Mouse (Mus musculus): ENCODE data around the gene Ugt1a5. TPM values are rescaled to one million over a fixed set of nuclear protein-coding genes. Genes with fewer than 3 reads are reported as not detected.

Gene Ugt1a5
- polyA plus RNA-seq, 1 experiment from 2014 or later, result not detected

GRCm38 (mm10) chr1:88215466-88216380 lies 49.9 kb downstream of the Ugt1a5 start:
- WGBS, result 73% methylated on average over 10 of the region's 10 CpGs
- Histone ChIP-seq H3K27me3 (ENCODE audit: control insufficient read depth, insufficient read depth, low read length) (no peaks in the 10 kb centered on the region), H3K4me1 (ENCODE audit: control insufficient read depth, insufficient read depth, low read length) (no peaks in the 10 kb centered on the region), H3K4me2 (replicated peaks; ENCODE audit: low read depth, low read length) (no peak overlapping the region), H3K9me3 (ENCODE audit: control insufficient read depth, low read depth, low read length) (peaks cover 60% of the 10 kb centered on the region), H3K27ac (ENCODE audit: low read length) (no peak overlapping the region), H3K4me3 (ENCODE audit: low read depth, low read length) (no peak overlapping the region), H3K36me3 (ENCODE audit: control insufficient read depth, insufficient read depth, low read length) (no peaks in the 10 kb centered on the region), H3K9ac (replicated peaks; ENCODE audit: low read depth, low read length) (no peak overlapping the region)
- no peak for ATAC-seq (ENCODE audit: insufficient number of reproducible peaks, insufficient read depth, low FRiP score, low read depth)

DNA sequence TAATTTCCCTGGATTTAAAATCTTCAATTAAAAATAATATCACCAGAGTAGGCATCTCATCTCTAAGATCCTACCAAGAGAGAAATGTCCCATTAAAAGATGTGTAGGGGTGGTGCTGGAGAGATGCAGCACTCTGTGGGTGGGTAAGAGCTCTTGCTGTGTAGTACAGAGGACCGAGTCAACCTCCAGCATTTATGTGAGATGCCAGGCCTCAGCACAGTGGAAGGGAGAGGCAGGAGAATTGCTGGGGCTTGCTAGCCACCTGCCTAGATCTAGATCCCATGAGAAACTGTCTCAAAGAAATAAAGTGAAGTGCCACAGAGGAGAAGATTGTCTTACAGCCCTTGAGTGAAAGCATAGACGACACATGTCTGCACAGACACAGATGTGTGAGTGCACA lies 50.7 kb downstream of the Ugt1a5 start:
- H3K9me3 ChIP-seq (ENCODE audit: control insufficient read depth, low read depth, low read length), result peaks cover 57% of the 10 kb centered on the region
- ATAC-seq (ENCODE audit: insufficient number of reproducible peaks, insufficient read depth, low FRiP score, low read depth), result no peak
- H3K4me3 ChIP-seq (ENCODE audit: low read depth, low read length), result no peak overlapping the region
- no peak overlapping the region for H3K9ac ChIP-seq (replicated peaks; ENCODE audit: low read depth, low read length)
- no peak overlapping the region for H3K4me2 ChIP-seq (replicated peaks; ENCODE audit: low read depth, low read length)
- H3K36me3 ChIP-seq (ENCODE audit: control insufficient read depth, insufficient read depth, low read length), result no peaks in the 10 kb centered on the region
- WGBS, result 60% methylated on average over 2 of the region's 2 CpGs
- H3K27ac ChIP-seq (ENCODE audit: low read length), result no peak overlapping the region
- no peaks in the 10 kb centered on the region for H3K27me3 ChIP-seq (ENCODE audit: control insufficient read depth, insufficient read depth, low read length)
- H3K4me1 ChIP-seq (ENCODE audit: control insufficient read depth, insufficient read depth, low read length), result no peaks in the 10 kb centered on the region

DNA sequence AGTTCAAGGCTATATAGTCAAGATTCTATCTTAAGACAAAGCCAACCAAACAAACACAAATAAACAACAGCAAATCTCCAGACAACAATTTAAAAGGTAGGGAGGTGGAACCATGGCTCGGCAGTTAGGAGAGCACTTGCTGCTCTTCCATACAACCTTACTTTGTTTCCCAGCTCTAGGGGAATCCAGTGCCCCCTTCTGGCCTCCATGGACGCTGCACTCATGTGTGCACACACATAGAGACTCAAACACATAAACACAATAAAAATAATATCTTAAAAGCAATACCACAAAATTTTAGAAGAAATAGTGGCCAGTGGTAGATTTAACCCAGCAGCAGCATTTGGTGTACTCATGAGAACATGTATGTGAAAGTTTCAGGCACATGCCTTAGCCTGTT lies 51.3 kb downstream of the Ugt1a5 start:
- no peak overlapping the region for H3K9ac ChIP-seq (replicated peaks; ENCODE audit: low read depth, low read length)
- H3K4me2 ChIP-seq (replicated peaks; ENCODE audit: low read depth, low read length), result no peak overlapping the region
- H3K4me3 ChIP-seq (ENCODE audit: low read depth, low read length), result no peak overlapping the region
- no peaks in the 10 kb centered on the region for H3K4me1 ChIP-seq (ENCODE audit: control insufficient read depth, insufficient read depth, low read length)
- no peak for ATAC-seq (ENCODE audit: insufficient number of reproducible peaks, insufficient read depth, low FRiP score, low read depth)
- no peak overlapping the region for H3K27ac ChIP-seq (ENCODE audit: low read length)
- no peaks in the 10 kb centered on the region for H3K27me3 ChIP-seq (ENCODE audit: control insufficient read depth, insufficient read depth, low read length)
- peaks cover 53% of the 10 kb centered on the region for H3K9me3 ChIP-seq (ENCODE audit: control insufficient read depth, low read depth, low read length)
- 62% methylated on average over 2 of the region's 2 CpGs for WGBS
- H3K36me3 ChIP-seq (ENCODE audit: control insufficient read depth, insufficient read depth, low read length), result no peaks in the 10 kb centered on the region

DNA sequence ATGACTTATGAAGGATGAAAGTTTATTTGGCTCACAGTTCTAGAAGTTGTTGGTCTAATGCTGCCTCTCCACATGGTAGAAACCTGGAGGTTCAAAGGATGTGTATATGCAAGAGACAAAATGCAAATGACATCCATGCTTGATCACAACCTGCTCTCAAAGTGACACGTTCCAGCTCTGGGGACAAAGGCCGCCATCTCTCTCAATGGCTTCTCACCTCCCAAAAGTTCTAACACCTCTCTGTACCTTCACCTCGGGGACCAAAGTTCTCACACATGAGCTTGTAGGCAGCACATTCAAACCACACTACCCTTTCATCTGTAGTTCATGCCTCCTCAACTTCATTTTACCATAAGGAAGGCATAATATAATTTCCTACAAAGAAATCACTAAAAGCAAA lies 51.8 kb downstream of the Ugt1a5 start:
- peaks cover 51% of the 10 kb centered on the region for H3K9me3 ChIP-seq (ENCODE audit: control insufficient read depth, low read depth, low read length)
- no peak for ATAC-seq (ENCODE audit: insufficient number of reproducible peaks, insufficient read depth, low FRiP score, low read depth)
- 42% methylated on average over 3 of the region's 3 CpGs for WGBS

DNA sequence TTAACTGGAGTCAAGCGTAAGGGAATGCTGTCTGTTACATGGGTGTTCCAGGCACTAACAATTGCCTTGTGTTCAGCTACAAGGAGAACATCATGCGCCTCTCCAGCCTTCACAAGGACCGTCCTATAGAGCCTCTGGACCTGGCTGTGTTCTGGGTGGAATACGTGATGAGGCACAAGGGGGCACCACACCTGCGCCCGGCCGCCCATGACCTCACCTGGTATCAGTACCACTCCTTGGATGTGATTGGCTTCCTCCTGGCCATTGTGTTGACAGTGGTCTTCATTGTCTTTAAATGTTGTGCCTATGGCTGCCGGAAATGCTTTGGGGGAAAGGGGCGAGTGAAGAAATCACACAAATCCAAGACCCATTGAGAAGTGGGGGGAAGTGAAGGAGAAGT lies 52.2 kb downstream of the Ugt1a5 start:
- Histone ChIP-seq H3K27ac (ENCODE audit: low read length) (no peak overlapping the region), H3K27me3 (ENCODE audit: control insufficient read depth, insufficient read depth, low read length) (no peaks in the 10 kb centered on the region), H3K36me3 (ENCODE audit: control insufficient read depth, insufficient read depth, low read length) (no peaks in the 10 kb centered on the region), H3K4me1 (ENCODE audit: control insufficient read depth, insufficient read depth, low read length) (no peaks in the 10 kb centered on the region), H3K4me3 (ENCODE audit: low read depth, low read length) (no peak overlapping the region), H3K4me2 (replicated peaks; ENCODE audit: low read depth, low read length) (no peak overlapping the region), H3K9me3 (ENCODE audit: control insufficient read depth, low read depth, low read length) (peaks cover 46% of the 10 kb centered on the region), H3K9ac (replicated peaks; ENCODE audit: low read depth, low read length) (no peak overlapping the region)
- WGBS, result 75% methylated on average over 9 of the region's 9 CpGs
- ATAC-seq (ENCODE audit: insufficient number of reproducible peaks, insufficient read depth, low FRiP score, low read depth), result no peak

More for the DNA sequence above, 51.8 kb downstream of the Ugt1a5 start:
- Histone ChIP-seq H3K36me3 (ENCODE audit: control insufficient read depth, insufficient read depth, low read length) (no peaks in the 10 kb centered on the region), H3K4me3 (ENCODE audit: low read depth, low read length) (no peak overlapping the region), H3K4me1 (ENCODE audit: control insufficient read depth, insufficient read depth, low read length) (no peaks in the 10 kb centered on the region), H3K4me2 (replicated peaks; ENCODE audit: low read depth, low read length) (no peak overlapping the region), H3K27me3 (ENCODE audit: control insufficient read depth, insufficient read depth, low read length) (no peaks in the 10 kb centered on the region), H3K27ac (ENCODE audit: low read length) (no peak overlapping the region), H3K9ac (replicated peaks; ENCODE audit: low read depth, low read length) (no peak overlapping the region)

DNA sequence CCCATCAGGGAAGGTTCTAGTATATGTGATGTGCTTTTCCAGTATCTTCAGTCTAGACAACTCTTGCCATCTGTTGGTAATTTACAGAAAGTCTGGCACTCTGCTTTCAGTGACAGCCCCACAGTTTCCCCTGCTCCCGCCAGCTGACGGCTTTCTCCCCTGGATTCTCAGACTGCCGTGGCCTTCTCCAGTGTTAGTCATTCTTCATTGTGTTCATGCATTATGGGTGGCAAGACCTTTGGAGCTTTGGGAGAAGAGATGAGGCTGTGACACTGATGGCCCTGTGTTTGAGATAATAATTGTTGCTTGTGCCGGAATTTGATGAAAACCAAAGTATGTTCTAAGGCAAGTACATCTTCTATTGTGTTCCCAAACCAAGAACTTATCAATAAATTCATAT lies 52.8 kb downstream of the Ugt1a5 start:
- whole genome bisulfite sequencing, result 49% methylated on average over 4 of the region's 4 CpGs
- ATAC-seq (ENCODE audit: insufficient number of reproducible peaks, insufficient read depth, low FRiP score, low read depth), result no peak
- Histone ChIP-seq H3K4me3 (ENCODE audit: low read depth, low read length) (no peak overlapping the region), H3K27ac (ENCODE audit: low read length) (no peak overlapping the region), H3K4me1 (ENCODE audit: control insufficient read depth, insufficient read depth, low read length) (no peaks in the 10 kb centered on the region), H3K36me3 (ENCODE audit: control insufficient read depth, insufficient read depth, low read length) (no peaks in the 10 kb centered on the region), H3K9me3 (ENCODE audit: control insufficient read depth, low read depth, low read length) (peaks cover 41% of the 10 kb centered on the region), H3K9ac (replicated peaks; ENCODE audit: low read depth, low read length) (no peak overlapping the region), H3K4me2 (replicated peaks; ENCODE audit: low read depth, low read length) (no peak overlapping the region), H3K27me3 (ENCODE audit: control insufficient read depth, insufficient read depth, low read length) (no peaks in the 10 kb centered on the region)

GRCm38 (mm10) chr1:88219054-88219453 lies 53.2 kb downstream of the Ugt1a5 start:
- 21% methylated on average over 1 of the region's 1 CpGs for WGBS
- H3K4me3 ChIP-seq (ENCODE audit: low read depth, low read length), result no peak overlapping the region
- no peak overlapping the region for H3K9ac ChIP-seq (replicated peaks; ENCODE audit: low read depth, low read length)
- no peak for ATAC-seq (ENCODE audit: insufficient number of reproducible peaks, insufficient read depth, low FRiP score, low read depth)
- H3K4me2 ChIP-seq (replicated peaks; ENCODE audit: low read depth, low read length), result no peak overlapping the region
- no peak overlapping the region for H3K27ac ChIP-seq (ENCODE audit: low read length)
- peaks cover 36% of the 10 kb centered on the region for H3K9me3 ChIP-seq (ENCODE audit: control insufficient read depth, low read depth, low read length)
- no peaks in the 10 kb centered on the region for H3K36me3 ChIP-seq (ENCODE audit: control insufficient read depth, insufficient read depth, low read length)
- H3K4me1 ChIP-seq (ENCODE audit: control insufficient read depth, insufficient read depth, low read length), result no peaks in the 10 kb centered on the region
- no peaks in the 10 kb centered on the region for H3K27me3 ChIP-seq (ENCODE audit: control insufficient read depth, insufficient read depth, low read length)

DNA sequence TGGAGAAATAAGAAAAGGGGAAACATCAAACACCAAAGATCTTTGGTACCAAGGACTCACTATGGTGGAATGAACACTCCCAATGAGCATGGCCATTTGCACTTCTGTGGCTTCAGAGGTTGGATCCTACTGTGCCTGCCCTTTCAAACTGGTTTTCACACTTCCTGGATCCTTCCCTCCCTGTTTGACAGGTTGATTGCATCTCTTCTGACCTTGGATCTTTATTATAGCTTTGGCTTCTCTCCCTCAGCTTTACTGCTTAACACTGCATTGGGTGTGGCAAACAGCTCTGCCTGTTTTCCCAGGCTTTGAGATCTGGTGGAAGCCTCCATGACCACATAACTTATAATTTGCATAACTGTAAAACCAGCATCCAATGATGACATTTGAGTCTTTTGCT lies 54.5 kb downstream of the Ugt1a5 start:
- no peak for ATAC-seq (ENCODE audit: insufficient number of reproducible peaks, insufficient read depth, low FRiP score, low read depth)
- Histone ChIP-seq H3K27ac (ENCODE audit: low read length) (no peak overlapping the region), H3K36me3 (ENCODE audit: control insufficient read depth, insufficient read depth, low read length) (no peaks in the 10 kb centered on the region), H3K4me1 (ENCODE audit: control insufficient read depth, insufficient read depth, low read length) (no peaks in the 10 kb centered on the region), H3K27me3 (ENCODE audit: control insufficient read depth, insufficient read depth, low read length) (no peaks in the 10 kb centered on the region), H3K9me3 (ENCODE audit: control insufficient read depth, low read depth, low read length) (peaks cover 26% of the 10 kb centered on the region), H3K4me3 (ENCODE audit: low read depth, low read length) (no peak overlapping the region), H3K9ac (replicated peaks; ENCODE audit: low read depth, low read length) (no peak overlapping the region), H3K4me2 (replicated peaks; ENCODE audit: low read depth, low read length) (no peak overlapping the region)

GRCm38 (mm10) chr1:88222216-88222615 lies 56.4 kb downstream of the Ugt1a5 start:
- no peak for ATAC-seq (ENCODE audit: insufficient number of reproducible peaks, insufficient read depth, low FRiP score, low read depth)
- Histone ChIP-seq H3K4me3 (ENCODE audit: low read depth, low read length) (no peak overlapping the region), H3K27me3 (ENCODE audit: control insufficient read depth, insufficient read depth, low read length) (no peaks in the 10 kb centered on the region), H3K4me1 (ENCODE audit: control insufficient read depth, insufficient read depth, low read length) (no peaks in the 10 kb centered on the region), H3K36me3 (ENCODE audit: control insufficient read depth, insufficient read depth, low read length) (no peaks in the 10 kb centered on the region), H3K9me3 (ENCODE audit: control insufficient read depth, low read depth, low read length) (peaks cover 25% of the 10 kb centered on the region), H3K9ac (replicated peaks; ENCODE audit: low read depth, low read length) (no peak overlapping the region), H3K4me2 (replicated peaks; ENCODE audit: low read depth, low read length) (no peak overlapping the region), H3K27ac (ENCODE audit: low read length) (no peak overlapping the region)
- WGBS, result 53% methylated on average over 2 of the region's 2 CpGs

Data from stomach, embryonic 14.5 days (tissue).